Mouse (Mus musculus) heart, postnatal 25 days (tissue): ENCODE data around the gene Magi3. TPM values are rescaled to one million over a fixed set of nuclear protein-coding genes. Genes with fewer than 3 reads are reported as not detected.

Experiments used
- DNase-seq: peaks from one replicate; pipeline ENCODE4 v3.0.0; 2022; ENCODE audit warnings: low spot score
- intact Hi-C: fragments of 180-260 bp; cut with DNase I; formaldehyde crosslinking; loops from one replicate; pipeline ENCODE4 v1.15.1; 2025
- total RNA-seq, 2 experiments: library from RNA; stranded (reverse); gene quantifications; 2 replicates each; pipeline ENCODE4 v1.2.3; 2021

Gene Magi3
- total RNA-seq, 2 experiments from 2014 or later, result 34.3 to 35.6 TPM

- intact Hi-C loops, result loop anchor here (5.0 kb wide), 4 partner anchors 98 to 223 kb away; no protein-coding TSS in a partner anchor
- DNase-seq, result peak; percentile 33
Observed at GRCm38 (mm10) chr3:104219531-104220294, 461 bp downstream of the Magi3 start.

GRCm38 (mm10) chr3:104218926-104219325, 1.2 kb downstream of the Magi3 start:
- intact Hi-C loops, result loop anchor here (5.0 kb wide), 2 partner anchors 98 to 117 kb away; no protein-coding TSS in a partner anchor
- no peak for DNase-seq

- no peak for DNase-seq
- intact Hi-C loops, result no loop called here
Observed at GRCm38 (mm10) chr3:104189823-104190222, 30.4 kb downstream of the Magi3 start.

- intact Hi-C loops, result no loop called here
- no peak for DNase-seq
Observed at GRCm38 (mm10) chr3:104189234-104189633, 30.9 kb downstream of the Magi3 start.

- no peak for DNase-seq
- intact Hi-C loops, result no loop called here
Observed at GRCm38 (mm10) chr3:104184270-104184669, 35.9 kb downstream of the Magi3 start.

GRCm38 (mm10) chr3:104183656-104184055, 36.5 kb downstream of the Magi3 start:
- no peak for DNase-seq
- intact Hi-C loops, result no loop called here

GRCm38 (mm10) chr3:104182711-104183110, 37.5 kb downstream of the Magi3 start:
- intact Hi-C loops, result no loop called here
- no peak for DNase-seq

- DNase-seq, result no peak
- intact Hi-C loops, result no loop called here
Observed at GRCm38 (mm10) chr3:104161347-104161746, 58.8 kb downstream of the Magi3 start.

- intact Hi-C loops, result no loop called here
- no peak for DNase-seq
Observed at GRCm38 (mm10) chr3:104160603-104161002, 59.6 kb downstream of the Magi3 start.

GRCm38 (mm10) chr3:104150146-104150545, 70.0 kb downstream of the Magi3 start:
- DNase-seq, result no peak
- intact Hi-C loops, result no loop called here

- intact Hi-C loops, result no loop called here
- DNase-seq, result no peak
Observed at GRCm38 (mm10) chr3:104142376-104142775, 77.8 kb downstream of the Magi3 start.

GRCm38 (mm10) chr3:104138953-104139450, 81.2 kb downstream of the Magi3 start:
- no peak for DNase-seq
- intact Hi-C loops, result no loop called here

GRCm38 (mm10) chr3:104125628-104126027, 94.5 kb downstream of the Magi3 start:
- no peak for DNase-seq
- intact Hi-C loops, result no loop called here

- intact Hi-C loops, result no loop called here
Observed at GRCm38 (mm10) chr3:104123846-104124245, 96.3 kb downstream of the Magi3 start.

GRCm38 (mm10) chr3:104109478-104109877, 110.7 kb downstream of the Magi3 start:
- intact Hi-C loops, result loop anchor here (5.0 to 10.0 kb wide), 2 partner anchors 195 to 333 kb away; no protein-coding TSS in a partner anchor
- DNase-seq, result no peak

More at GRCm38 (mm10) chr3:104123846-104124245, 96.3 kb downstream of the Magi3 start:
- no peak for DNase-seq

GRCm38 (mm10) chr3:104104942-104105341, 115.2 kb downstream of the Magi3 start:
- no peak for DNase-seq
- intact Hi-C loops, result loop anchor here (5.0 to 10.0 kb wide), 3 partner anchors 112 to 337 kb away; no protein-coding TSS in a partner anchor

- DNase-seq, result no peak
- intact Hi-C loops, result loop anchor here (5.0 to 10.0 kb wide), 2 partner anchors 116 to 203 kb away; no protein-coding TSS in a partner anchor
Observed at GRCm38 (mm10) chr3:104101721-104102120, 118.5 kb downstream of the Magi3 start.

- intact Hi-C loops, result loop anchor here (5.0 to 10.0 kb wide), 2 partner anchors 116 to 204 kb away; no protein-coding TSS in a partner anchor
- no peak for DNase-seq
Observed at GRCm38 (mm10) chr3:104101249-104101648, 118.9 kb downstream of the Magi3 start.

- intact Hi-C loops, result no loop called here
- no peak for DNase-seq
Observed at GRCm38 (mm10) chr3:104095936-104096335, 124.2 kb downstream of the Magi3 start.

- intact Hi-C loops, result loop anchor here (5.0 kb wide), 1 partner anchor 348 kb away; no protein-coding TSS in a partner anchor
- no peak for DNase-seq
Observed at GRCm38 (mm10) chr3:104094646-104095045, 125.5 kb downstream of the Magi3 start.

- intact Hi-C loops, result loop anchor here (5.0 kb wide), 1 partner anchor 350 kb away; no protein-coding TSS in a partner anchor
- DNase-seq, result no peak
Observed at GRCm38 (mm10) chr3:104092759-104093158, 127.4 kb downstream of the Magi3 start.
